Mouse (Mus musculus) embryonic facial prominence, embryonic 10.5 days (tissue): Measurements from ENCODE around the gene Ulk3. TPM values are rescaled to one million over a fixed set of nuclear protein-coding genes. Genes with fewer than 3 reads are reported as not detected.

Source experiments
- DNase-seq: peaks from one replicate; pipeline ENCODE4 v3.0.0-alpha.2; 2017; ENCODE audit warnings: low spot score
- H3K27ac ChIP-seq: fragments of 300-500 bp; sonication (generic); replicated peaks from 2 replicates; pipeline ENCODE4 v1.5.1; 2016; ENCODE audit warnings: mild to moderate bottlenecking
- H3K27me3 ChIP-seq: fragments of 300-500 bp; sonication (generic); replicated peaks from 2 replicates; pipeline ENCODE4 v1.6.1; 2016; ENCODE audit warnings: low read depth, mild to moderate bottlenecking; ENCODE audit not compliant: poor library complexity, severe bottlenecking
- H3K36me3 ChIP-seq: fragments of 300-500 bp; sonication (generic); replicated peaks from 2 replicates; pipeline ENCODE4 v1.6.1; 2016; ENCODE audit warnings: mild to moderate bottlenecking, moderate library complexity
- H3K4me1 ChIP-seq: fragments of 300-500 bp; sonication (generic); 2 replicates; pipeline ENCODE4 v1.6.1; 2016
- H3K4me3 ChIP-seq: fragments of 300-500 bp; sonication (generic); 2 replicates; pipeline ENCODE4 v1.5.1; 2016; ENCODE audit warnings: mild to moderate bottlenecking, moderate library complexity
- H3K9me3 ChIP-seq: fragments of 300-500 bp; sonication (generic); 2 replicates; pipeline ENCODE4 v1.6.1; 2016; ENCODE audit warnings: mild to moderate bottlenecking
- WGBS: fragments of 180-500 bp; shearing (Covaris S2); methylation state at CpG from one replicate; pipeline ENCODE4 v1.1.7; 2016; 5-methylcytosine and 5-hydroxymethylcytosine counted together
- polyA plus RNA-seq: library from polyadenylated mRNA; unstranded; fragments of >200 nt; fragmentation: Nextera tagmentation; extraction: Ambion mirVana; gene quantifications from 2 replicates; pipeline ENCODE4 v1.2.1, GENCODE M21; 2016

Ulk3 gene
- polyA plus RNA-seq, 1 experiment from 2014 or later = 16.4 TPM

GRCm38 (mm10) chr9:57577144-57577849 lies 12.0 kb upstream of the Ulk3 start:
- Histone ChIP-seq H3K27ac (no peak overlapping the region), H3K9me3 (no peaks in the 10 kb centered on the region), H3K36me3 (peaks cover 63% of the 10 kb centered on the region), H3K4me3 (no peak overlapping the region), H3K27me3 (no peaks in the 10 kb centered on the region), H3K4me1 (0 out of 2 replicates have a peak, but pooled peaks cover 6% of the 10 kb centered on the region)
- WGBS = 83% methylated on average over 6 of the region's 6 CpGs
- DNase-seq = no peak

- no peaks in the 10 kb centered on the region for H3K9me3 ChIP-seq
- H3K36me3 ChIP-seq = peaks cover 76% of the 10 kb centered on the region
- H3K4me3 ChIP-seq = no peak overlapping the region
- DNase-seq = no peak
- H3K27me3 ChIP-seq = no peaks in the 10 kb centered on the region
- H3K27ac ChIP-seq = no peak overlapping the region
- H3K4me1 ChIP-seq = peaks cover 18% of the 10 kb centered on the region
- 81% methylated on average over 3 of the region's 3 CpGs for WGBS
Measured at GRCm38 (mm10) chr9:57584991-57585390, 4.3 kb upstream of the Ulk3 start.

- Histone ChIP-seq H3K27me3 (peaks cover 12% of the 10 kb centered on the region; the same call in 1 of the 2 replicates), H3K4me3 (peak overlapping the region; percentile 90; the same call in 1 of the 2 replicates), H3K9me3 (no peaks in the 10 kb centered on the region), H3K36me3 (peaks cover 51% of the 10 kb centered on the region), H3K27ac (no peak overlapping the region), H3K4me1 (peaks cover 37% of the 10 kb centered on the region)
- no peak for DNase-seq
- 31% methylated on average over 5 of the region's 5 CpGs for WGBS
Measured at GRCm38 (mm10) chr9:57590726-57591125, 1.5 kb downstream of the Ulk3 start.

- Histone ChIP-seq H3K9me3 (no peaks in the 10 kb centered on the region), H3K4me1 (peaks cover 52% of the 10 kb centered on the region), H3K27me3 (peaks cover 12% of the 10 kb centered on the region; the same call in 1 of the 2 replicates), H3K36me3 (peaks cover 28% of the 10 kb centered on the region), H3K27ac (no peak overlapping the region), H3K4me3 (no peak overlapping the region)
- 52% methylated on average over 12 of the region's 12 CpGs for WGBS
- DNase-seq = no peak
Measured at GRCm38 (mm10) chr9:57593454-57594173, 4.4 kb downstream of the Ulk3 start.

- Histone ChIP-seq H3K27me3 (peaks cover 12% of the 10 kb centered on the region; the same call in 1 of the 2 replicates), H3K27ac (no peak overlapping the region), H3K9me3 (no peaks in the 10 kb centered on the region), H3K36me3 (peaks cover 28% of the 10 kb centered on the region), H3K4me1 (peaks cover 52% of the 10 kb centered on the region), H3K4me3 (no peak overlapping the region)
- no peak for DNase-seq
- WGBS = 71% methylated on average over 9 of the region's 9 CpGs
Measured at GRCm38 (mm10) chr9:57594174-57594509, 4.9 kb downstream of the Ulk3 start.

GRCm38 (mm10) chr9:57597265-57597664 lies 8.0 kb downstream of the Ulk3 start:
- H3K9me3 ChIP-seq = no peaks in the 10 kb centered on the region
- WGBS = 80% methylated on average over 8 of the region's 8 CpGs
- H3K27ac ChIP-seq = peak overlapping the region; percentile 27; the same call in 1 of the 2 replicates
- peaks cover 28% of the 10 kb centered on the region for H3K36me3 ChIP-seq
- H3K27me3 ChIP-seq = no peaks in the 10 kb centered on the region
- H3K4me3 ChIP-seq = no peak overlapping the region
- DNase-seq = no peak
- H3K4me1 ChIP-seq = peaks cover 60% of the 10 kb centered on the region

- Histone ChIP-seq H3K36me3 (peaks cover 25% of the 10 kb centered on the region), H3K27me3 (no peaks in the 10 kb centered on the region), H3K4me1 (peaks cover 60% of the 10 kb centered on the region), H3K27ac (peak overlapping the region; percentile 27), H3K4me3 (no peak overlapping the region), H3K9me3 (no peaks in the 10 kb centered on the region)
- no peak for DNase-seq
- WGBS = 21% methylated on average over 4 of the region's 4 CpGs
Measured at GRCm38 (mm10) chr9:57597929-57598382, 8.7 kb downstream of the Ulk3 start.

GRCm38 (mm10) chr9:57598851-57599563 lies 9.8 kb downstream of the Ulk3 start:
- H3K4me1 ChIP-seq = peaks cover 54% of the 10 kb centered on the region
- no peak overlapping the region for H3K4me3 ChIP-seq
- no peaks in the 10 kb centered on the region for H3K27me3 ChIP-seq
- peaks cover 15% of the 10 kb centered on the region for H3K36me3 ChIP-seq
- H3K27ac ChIP-seq = peak overlapping the region; percentile 69
- 31% methylated on average over 8 of the region's 8 CpGs for WGBS
- DNase-seq = peak; percentile 62
- no peaks in the 10 kb centered on the region for H3K9me3 ChIP-seq

GRCm38 (mm10) chr9:57600620-57601352 lies 11.5 kb downstream of the Ulk3 start:
- DNase-seq = peak; percentile 44
- Histone ChIP-seq H3K9me3 (no peaks in the 10 kb centered on the region), H3K36me3 (no peaks in the 10 kb centered on the region), H3K27ac (no peak overlapping the region), H3K4me3 (no peak overlapping the region), H3K27me3 (peaks cover 14% of the 10 kb centered on the region), H3K4me1 (peaks cover 54% of the 10 kb centered on the region)
- 10% methylated on average over 3 of the region's 3 CpGs for WGBS

GRCm38 (mm10) chr9:57601353-57601706 lies 12.1 kb downstream of the Ulk3 start:
- H3K4me1 ChIP-seq = peaks cover 59% of the 10 kb centered on the region
- H3K9me3 ChIP-seq = no peaks in the 10 kb centered on the region
- peaks cover 20% of the 10 kb centered on the region for H3K27me3 ChIP-seq
- WGBS = 67% methylated on average over 2 of the region's 2 CpGs
- H3K36me3 ChIP-seq = no peaks in the 10 kb centered on the region
- DNase-seq = no peak
- no peak overlapping the region for H3K4me3 ChIP-seq
- no peak overlapping the region for H3K27ac ChIP-seq

GRCm38 (mm10) chr9:57602098-57602497 lies 12.8 kb downstream of the Ulk3 start:
- DNase-seq = no peak
- Histone ChIP-seq H3K4me3 (no peak overlapping the region), H3K27ac (no peak overlapping the region), H3K9me3 (no peaks in the 10 kb centered on the region), H3K27me3 (peaks cover 23% of the 10 kb centered on the region), H3K36me3 (no peaks in the 10 kb centered on the region), H3K4me1 (peaks cover 59% of the 10 kb centered on the region)
- WGBS = 72% methylated on average over 8 of the region's 8 CpGs

GRCm38 (mm10) chr9:57604875-57605274 lies 15.6 kb downstream of the Ulk3 start:
- 82% methylated on average over 4 of the region's 4 CpGs for WGBS
- Histone ChIP-seq H3K9me3 (no peaks in the 10 kb centered on the region), H3K27me3 (peaks cover 23% of the 10 kb centered on the region), H3K4me1 (peaks cover 31% of the 10 kb centered on the region), H3K27ac (no peak overlapping the region), H3K4me3 (no peak overlapping the region), H3K36me3 (no peaks in the 10 kb centered on the region)
- DNase-seq = no peak
